Mouse (Mus musculus) midbrain, embryonic 12.5 days (tissue): ENCODE results near the gene Agbl2. TPM values are rescaled to one million over a fixed set of nuclear protein-coding genes. Genes with fewer than 3 reads are reported as not detected.

Experiments used
- ATAC-seq: fragments of 200-750 bp; cut with Nextera tagmentation; 2 replicates; pipeline ENCODE4 v1.8.0; 2017; ENCODE audit warnings: low read depth, moderate TSS enrichment, moderate library complexity; ENCODE audit not compliant: low FRiP score
- H3K27ac ChIP-seq: fragments of 300-500 bp; sonication (generic); replicated peaks from 2 replicates; pipeline ENCODE4 v1.5.1; 2016; ENCODE audit warnings: mild to moderate bottlenecking
- H3K27me3 ChIP-seq: fragments of 300-500 bp; sonication (generic); 2 replicates; pipeline ENCODE4 v1.6.1; 2016; ENCODE audit warnings: mild to moderate bottlenecking
- H3K36me3 ChIP-seq: fragments of 300-500 bp; sonication (generic); 2 replicates; pipeline ENCODE4 v1.6.1; 2016
- H3K4me1 ChIP-seq: fragments of 300-500 bp; sonication (generic); 2 replicates; pipeline ENCODE4 v1.6.1; 2016
- H3K4me2 ChIP-seq: fragments of 300-500 bp; sonication (generic); replicated peaks from 2 replicates; pipeline ENCODE4 v1.6.1; 2016; ENCODE audit warnings: mild to moderate bottlenecking, moderate library complexity
- H3K4me3 ChIP-seq: fragments of 300-500 bp; sonication (generic); 2 replicates; pipeline ENCODE4 v1.5.1; 2016; ENCODE audit warnings: mild to moderate bottlenecking
- H3K9ac ChIP-seq: fragments of 300-500 bp; sonication (generic); replicated peaks from 2 replicates; pipeline ENCODE4 v1.6.1; 2016; ENCODE audit warnings: mild to moderate bottlenecking, moderate library complexity
- H3K9me3 ChIP-seq: fragments of 300-500 bp; sonication (generic); 2 replicates; pipeline ENCODE4 v1.6.1; 2016; ENCODE audit warnings: mild to moderate bottlenecking
- WGBS: fragments of 180-500 bp; shearing (Covaris S2); methylation state at CpG from one replicate; pipeline ENCODE4 v1.1.7; 2016; 5-methylcytosine and 5-hydroxymethylcytosine counted together
- polyA plus RNA-seq: library from polyadenylated mRNA; unstranded; fragments of >200 nt; fragmentation: Nextera tagmentation; extraction: Ambion mirVana; gene quantifications from 2 replicates; pipeline ENCODE4 v1.2.1, GENCODE M21; 2016

Gene Agbl2
- polyA plus RNA-seq, 1 experiment from 2014 or later, result 0.41 TPM

- no peaks in the 10 kb centered on the region for H3K36me3 ChIP-seq
- 71% methylated on average over 4 of the region's 5 CpGs for WGBS
- no peak overlapping the region for H3K9ac ChIP-seq
- H3K27me3 ChIP-seq, result peaks cover 9% of the 10 kb centered on the region; the same call in 1 of the 2 replicates
- no peak overlapping the region for H3K27ac ChIP-seq
- H3K4me1 ChIP-seq, result peaks cover 5% of the 10 kb centered on the region; the same call in 1 of the 2 replicates
- no peak for ATAC-seq
- H3K9me3 ChIP-seq, result no peaks in the 10 kb centered on the region
- H3K4me3 ChIP-seq, result no peak overlapping the region
- no peak overlapping the region for H3K4me2 ChIP-seq
Observed at GRCm38 (mm10) chr2:90877584-90878259, 95.2 kb downstream of the Agbl2 start.

- no peak for ATAC-seq
- H3K27me3 ChIP-seq, result peaks cover 14% of the 10 kb centered on the region; the same call in 1 of the 2 replicates
Observed at GRCm38 (mm10) chr2:90879419-90879818, 96.9 kb downstream of the Agbl2 start.

GRCm38 (mm10) chr2:90880144-90880785 is 97.7 kb downstream of the Agbl2 start:
- Histone ChIP-seq H3K27ac (no peak overlapping the region), H3K4me1 (peaks cover 13% of the 10 kb centered on the region), H3K36me3 (no peaks in the 10 kb centered on the region), H3K4me2 (no peak overlapping the region), H3K9ac (no peak overlapping the region), H3K4me3 (no peak overlapping the region), H3K9me3 (no peaks in the 10 kb centered on the region), H3K27me3 (peaks cover 23% of the 10 kb centered on the region)
- WGBS, result 12% methylated on average over 6 of the region's 6 CpGs
- ATAC-seq, result no peak

More at GRCm38 (mm10) chr2:90879419-90879818, 96.9 kb downstream of the Agbl2 start:
- H3K27ac ChIP-seq, result no peak overlapping the region
- no peak overlapping the region for H3K4me3 ChIP-seq
- H3K4me1 ChIP-seq, result peaks cover 5% of the 10 kb centered on the region; the same call in 1 of the 2 replicates
- no peak overlapping the region for H3K4me2 ChIP-seq
- H3K9ac ChIP-seq, result no peak overlapping the region
- no peaks in the 10 kb centered on the region for H3K9me3 ChIP-seq
- H3K36me3 ChIP-seq, result no peaks in the 10 kb centered on the region

- no peak for ATAC-seq
- WGBS, result 81% methylated on average over 2 of the region's 2 CpGs
- Histone ChIP-seq H3K27ac (no peak overlapping the region), H3K4me3 (no peak overlapping the region), H3K27me3 (peaks cover 38% of the 10 kb centered on the region), H3K4me1 (peaks cover 24% of the 10 kb centered on the region), H3K9ac (no peak overlapping the region), H3K4me2 (no peak overlapping the region), H3K36me3 (no peaks in the 10 kb centered on the region), H3K9me3 (no peaks in the 10 kb centered on the region)
Observed at GRCm38 (mm10) chr2:90881824-90882223, 99.3 kb downstream of the Agbl2 start.

Other genes with a start within 250 kb of the Agbl2 start
- gene Ptprj, start 202.1 kb upstream of the Agbl2 start, polyA plus RNA-seq, result 2.5 and 3.0 TPM in 2 replicates
- 47.8 and 50.1 TPM in 2 replicates for gene Nup160, start 105.5 kb upstream of the Agbl2 start, polyA plus RNA-seq
- gene Fnbp4, start 37.4 kb upstream of the Agbl2 start, polyA plus RNA-seq, result 166 and 169 TPM in 2 replicates
- gene Mtch2, start 64.4 kb downstream of the Agbl2 start, polyA plus RNA-seq, result 207 and 209 TPM in 2 replicates
- gene C1qtnf4, start 103.1 kb downstream of the Agbl2 start, polyA plus RNA-seq, result 29.2 and 32.9 TPM in 2 replicates
- 53.5 and 54.5 TPM in 2 replicates for gene Kbtbd4, start 122.0 kb downstream of the Agbl2 start, polyA plus RNA-seq
- gene Ndufs3, start 122.1 kb downstream of the Agbl2 start, polyA plus RNA-seq, result 187 and 196 TPM in 2 replicates
- 167 and 178 TPM in 2 replicates for gene Celf1, start 157.7 kb downstream of the Agbl2 start, polyA plus RNA-seq